Mouse (Mus musculus): ENCODE data around the gene Nolc1.
A peak's percentile ranks its signal among the peaks of the same experiment; 100 is the strongest.
"Not testable (repeated sequence)": the region's sequence is repeated elsewhere in the genome, so short reads cannot be mapped to it uniquely, and the experiment has no call there.

Gene Nolc1

GRCm38 (mm10) chr19:46091641-46092040 is 16.0 kb downstream of the Nolc1 start:
- DNase-seq (ENCODE audit: low spot score in 2 of 2): no peak

- no peak for DNase-seq (ENCODE audit: low spot score in 2 of 2)
Measured at GRCm38 (mm10) chr19:46094144-46094543, 18.5 kb downstream of the Nolc1 start.

GRCm38 (mm10) chr19:46095291-46095690 is 19.6 kb downstream of the Nolc1 start:
- DNase-seq (ENCODE audit: low spot score in 2 of 2): no peak

GRCm38 (mm10) chr19:46096396-46096795 is 20.7 kb downstream of the Nolc1 start:
- DNase-seq (ENCODE audit: low spot score in 2 of 2): no peak

- DNase-seq (ENCODE audit: low spot score in 2 of 2): no peak
Measured at GRCm38 (mm10) chr19:46099561-46099960, 23.9 kb downstream of the Nolc1 start.

GRCm38 (mm10) chr19:46103437-46104186 is 27.9 kb downstream of the Nolc1 start:
- no peak for DNase-seq (ENCODE audit: low spot score in 2 of 2)

GRCm38 (mm10) chr19:46104187-46104557 is 28.5 kb downstream of the Nolc1 start:
- DNase-seq (ENCODE audit: low spot score in 2 of 2): no peak

- no peak for DNase-seq (ENCODE audit: low spot score in 2 of 2)
Measured at GRCm38 (mm10) chr19:46110214-46110613, 34.6 kb downstream of the Nolc1 start.

GRCm38 (mm10) chr19:46110781-46111180 is 35.1 kb downstream of the Nolc1 start:
- DNase-seq (ENCODE audit: low spot score in 2 of 2): no peak

GRCm38 (mm10) chr19:46114617-46115016 is 39.0 kb downstream of the Nolc1 start:
- DNase-seq (ENCODE audit: low spot score in 2 of 2): no peak

GRCm38 (mm10) chr19:46119458-46119857 is 43.8 kb downstream of the Nolc1 start:
- no peak for DNase-seq (ENCODE audit: low spot score in 2 of 2)

GRCm38 (mm10) chr19:46120872-46121271 is 45.2 kb downstream of the Nolc1 start:
- DNase-seq (ENCODE audit: low spot score in 2 of 2): no peak

GRCm38 (mm10) chr19:46123876-46124275 is 48.2 kb downstream of the Nolc1 start:
- DNase-seq (ENCODE audit: low spot score in 2 of 2): no peak

- DNase-seq (ENCODE audit: low spot score in 2 of 2): no peak
Measured at GRCm38 (mm10) chr19:46124651-46125050, 49.0 kb downstream of the Nolc1 start.

GRCm38 (mm10) chr19:46126301-46126700 is 50.6 kb downstream of the Nolc1 start:
- DNase-seq (ENCODE audit: low spot score in 2 of 2): no peak

- not testable (repeated sequence) for DNase-seq (ENCODE audit: low spot score in 2 of 2)
Measured at GRCm38 (mm10) chr19:46129737-46130136, 54.1 kb downstream of the Nolc1 start.

- no peak for DNase-seq (ENCODE audit: low spot score in 2 of 2)
Measured at GRCm38 (mm10) chr19:46131283-46131682, 55.6 kb downstream of the Nolc1 start.

GRCm38 (mm10) chr19:46131694-46132525 is 56.2 kb downstream of the Nolc1 start, which contains the start of gene Elovl3:
Gene Elovl3, plus strand, starts transcription at chr19:46131897.
- DNase-seq (ENCODE audit: low spot score in 2 of 2): peak in 1 of 2 experiments; percentile 26

GRCm38 (mm10) chr19:46132577-46132976 is 56.9 kb downstream of the Nolc1 start:
- no peak for DNase-seq (ENCODE audit: low spot score in 2 of 2)
